Mouse (Mus musculus): ENCODE measurements around the gene Ly6c1. TPM values are rescaled to one million over a fixed set of nuclear protein-coding genes. Genes with fewer than 3 reads are reported as not detected.
"Not testable (repeated sequence)": the region's sequence is repeated elsewhere in the genome, so short reads cannot be mapped to it uniquely, and the experiment has no call there.

Gene Ly6c1
- polyA plus RNA-seq (2015; fragmentation: Nextera tagmentation; extraction: Ambion mirVana), result 5.0 and 5.8 TPM in 2 replicates

DNA sequence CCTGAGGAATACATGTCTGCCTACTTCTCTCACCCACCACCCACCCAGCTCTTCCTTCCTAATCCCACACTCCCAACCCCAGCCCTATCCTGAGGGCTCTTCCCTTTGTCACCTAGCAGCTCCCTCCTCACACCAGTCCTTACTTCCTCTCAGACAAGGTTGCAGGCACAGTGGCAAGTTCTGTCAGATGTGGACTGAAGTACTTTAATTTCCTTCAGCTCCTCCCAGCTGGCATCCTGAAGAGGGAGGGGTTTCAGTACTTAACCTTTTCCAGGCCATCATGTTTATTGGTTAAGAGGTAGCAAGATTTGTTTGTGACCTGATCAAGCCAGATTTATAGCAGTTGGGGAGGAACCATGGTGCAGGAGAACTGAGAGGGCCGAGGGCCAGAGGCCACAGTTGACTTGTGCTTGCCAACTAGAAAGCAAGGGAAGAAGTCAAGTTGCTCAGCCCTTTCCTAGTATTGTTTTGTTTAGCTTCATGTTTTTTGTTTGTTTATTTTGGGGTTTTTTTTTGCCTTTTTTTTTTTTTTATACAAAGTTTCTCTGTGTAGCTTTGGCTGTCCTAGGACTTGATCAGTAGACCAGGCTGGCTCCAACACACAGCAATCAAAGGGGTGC is at the start of gene Ly6c1:
Ly6c1 (minus strand) TSS at position 189 of the 620 bp plus-strand sequence.
- H3K27ac ChIP-seq (ENCODE audit: low read length); H3K4me2 ChIP-seq (ENCODE audit: low read length); H3K4me1 ChIP-seq (replicated peaks; ENCODE audit: control insufficient read depth, insufficient read depth, low read length); H3K27me3 ChIP-seq (replicated peaks; ENCODE audit: control insufficient read depth, insufficient read depth, low read length); H3K9me3 ChIP-seq (ENCODE audit: control insufficient read depth, low read length); H3K36me3 ChIP-seq (ENCODE audit: control insufficient read depth, insufficient read depth); H3K4me3 ChIP-seq (replicated peaks; ENCODE audit: low read length); ATAC-seq; H3K9ac ChIP-seq (replicated peaks; ENCODE audit: low read depth, low read length): not testable (repeated sequence)
- no CpG with 5 or more reads among the region's 1 CpGs for WGBS

DNA sequence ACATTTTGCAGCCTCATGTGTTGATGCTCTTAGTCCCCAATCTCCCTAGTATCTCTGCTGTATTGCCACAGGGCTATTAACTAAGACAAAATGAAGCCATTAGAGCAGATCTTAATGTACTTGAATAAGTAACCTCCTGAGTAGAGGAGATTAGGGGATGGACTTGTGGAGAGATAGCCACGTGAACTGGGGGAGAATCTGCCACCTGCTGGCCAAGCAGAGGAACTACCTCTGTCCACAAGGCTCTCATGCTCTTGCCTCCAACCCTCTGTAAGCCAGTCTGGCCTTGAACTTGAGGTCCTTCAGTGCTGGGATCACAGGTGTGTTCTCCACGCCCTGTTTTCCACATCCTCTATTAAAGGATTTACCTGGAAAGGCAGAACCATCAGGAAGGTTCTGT is 39.4 kb upstream of the Ly6c1 start:
- not testable (repeated sequence) for H3K27me3 ChIP-seq (replicated peaks; ENCODE audit: control insufficient read depth, insufficient read depth, low read length); H3K9me3 ChIP-seq (ENCODE audit: control insufficient read depth, low read length); H3K27ac ChIP-seq (ENCODE audit: low read length); H3K4me3 ChIP-seq (replicated peaks; ENCODE audit: low read length); H3K4me1 ChIP-seq (replicated peaks; ENCODE audit: control insufficient read depth, insufficient read depth, low read length); H3K36me3 ChIP-seq (ENCODE audit: control insufficient read depth, insufficient read depth); H3K4me2 ChIP-seq (ENCODE audit: low read length); H3K9ac ChIP-seq (replicated peaks; ENCODE audit: low read depth, low read length); ATAC-seq
- WGBS, result 15% methylated on average over 2 of the region's 2 CpGs

- no peak overlapping the region for H3K9ac ChIP-seq (replicated peaks; ENCODE audit: low read depth, low read length)
- H3K4me1 ChIP-seq (replicated peaks; ENCODE audit: control insufficient read depth, insufficient read depth, low read length), result no peaks in the 10 kb centered on the region
- H3K27me3 ChIP-seq (replicated peaks; ENCODE audit: control insufficient read depth, insufficient read depth, low read length), result no peaks in the 10 kb centered on the region
- H3K27ac ChIP-seq (ENCODE audit: low read length), result no peak overlapping the region
- WGBS, result 89% methylated on average over 4 of the region's 4 CpGs
- no peak overlapping the region for H3K4me2 ChIP-seq (ENCODE audit: low read length)
- no peak overlapping the region for H3K4me3 ChIP-seq (replicated peaks; ENCODE audit: low read length)
- no peaks in the 10 kb centered on the region for H3K9me3 ChIP-seq (ENCODE audit: control insufficient read depth, low read length)
- no peak for ATAC-seq
- H3K36me3 ChIP-seq (ENCODE audit: control insufficient read depth, insufficient read depth), result no peaks in the 10 kb centered on the region
Measured at GRCm38 (mm10) chr15:75069965-75070364, 21.3 kb upstream of the Ly6c1 start.

- not testable (repeated sequence) for H3K4me1 ChIP-seq (replicated peaks; ENCODE audit: control insufficient read depth, insufficient read depth, low read length); H3K9ac ChIP-seq (replicated peaks; ENCODE audit: low read depth, low read length); H3K9me3 ChIP-seq (ENCODE audit: control insufficient read depth, low read length); ATAC-seq; H3K27ac ChIP-seq (ENCODE audit: low read length); H3K36me3 ChIP-seq (ENCODE audit: control insufficient read depth, insufficient read depth); H3K4me3 ChIP-seq (replicated peaks; ENCODE audit: low read length); H3K4me2 ChIP-seq (ENCODE audit: low read length); H3K27me3 ChIP-seq (replicated peaks; ENCODE audit: control insufficient read depth, insufficient read depth, low read length)
- WGBS, result 39% methylated on average over 6 of the region's 6 CpGs
Measured at GRCm38 (mm10) chr15:75062030-75062574, 13.5 kb upstream of the Ly6c1 start.

DNA sequence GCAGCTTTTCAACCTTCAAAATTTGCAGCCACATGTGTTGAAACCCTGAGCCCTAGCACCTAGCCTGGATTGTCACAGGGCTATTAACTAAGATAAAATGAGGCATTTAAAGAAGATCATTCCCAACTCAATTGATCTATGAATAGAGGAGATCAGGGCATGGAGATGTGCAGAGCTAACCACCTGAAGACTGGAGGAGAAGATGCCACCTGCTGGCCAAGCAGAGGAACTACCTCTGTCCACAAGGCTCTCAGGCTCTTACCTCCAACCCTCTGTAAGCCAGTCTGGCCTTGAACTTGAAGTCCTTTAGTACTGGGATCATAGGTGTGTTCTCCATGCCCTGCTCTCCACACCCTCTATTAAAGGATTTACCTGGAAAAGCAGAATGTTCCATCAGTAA is 11.9 kb upstream of the Ly6c1 start:
- Histone ChIP-seq H3K4me3 (replicated peaks; ENCODE audit: low read length) (no peak overlapping the region), H3K9me3 (ENCODE audit: control insufficient read depth, low read length) (no peaks in the 10 kb centered on the region), H3K27ac (ENCODE audit: low read length) (no peak overlapping the region), H3K36me3 (ENCODE audit: control insufficient read depth, insufficient read depth) (no peaks in the 10 kb centered on the region), H3K27me3 (replicated peaks; ENCODE audit: control insufficient read depth, insufficient read depth, low read length) (no peaks in the 10 kb centered on the region), H3K4me1 (replicated peaks; ENCODE audit: control insufficient read depth, insufficient read depth, low read length) (no peaks in the 10 kb centered on the region), H3K9ac (replicated peaks; ENCODE audit: low read depth, low read length) (no peak overlapping the region), H3K4me2 (ENCODE audit: low read length) (no peak overlapping the region)
- ATAC-seq, result no peak

- Histone ChIP-seq H3K4me2 (ENCODE audit: low read length) (no peak overlapping the region), H3K27ac (ENCODE audit: low read length) (no peak overlapping the region), H3K4me3 (replicated peaks; ENCODE audit: low read length) (no peak overlapping the region), H3K9ac (replicated peaks; ENCODE audit: low read depth, low read length) (no peak overlapping the region), H3K36me3 (ENCODE audit: control insufficient read depth, insufficient read depth) (no peaks in the 10 kb centered on the region), H3K27me3 (replicated peaks; ENCODE audit: control insufficient read depth, insufficient read depth, low read length) (no peaks in the 10 kb centered on the region), H3K9me3 (ENCODE audit: control insufficient read depth, low read length) (no peaks in the 10 kb centered on the region), H3K4me1 (replicated peaks; ENCODE audit: control insufficient read depth, insufficient read depth, low read length) (no peaks in the 10 kb centered on the region)
- WGBS, result 81% methylated on average over 2 of the region's 2 CpGs
- no peak for ATAC-seq
Measured at GRCm38 (mm10) chr15:75055985-75056384, 7.4 kb upstream of the Ly6c1 start.

DNA sequence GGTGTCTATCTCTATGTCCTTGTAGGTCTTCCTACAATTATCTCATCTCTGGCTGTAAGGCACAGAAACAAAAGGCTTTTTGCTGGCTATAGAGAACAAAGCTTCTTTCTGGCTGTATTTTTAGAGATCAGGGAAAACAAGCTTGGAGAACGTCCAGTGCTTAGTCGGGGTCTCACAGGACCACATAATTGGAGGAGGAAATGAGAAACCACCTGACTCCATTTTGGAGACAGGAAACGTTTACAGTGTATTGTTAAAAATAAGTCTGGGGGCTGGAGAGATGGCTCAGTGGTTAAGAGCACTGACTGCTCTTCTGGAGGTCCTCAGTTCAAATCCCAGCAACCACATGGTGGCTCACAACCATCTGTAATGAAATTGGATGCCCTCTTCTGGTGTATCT is 6.8 kb upstream of the Ly6c1 start:
- not testable (repeated sequence) for H3K4me2 ChIP-seq (ENCODE audit: low read length); H3K9ac ChIP-seq (replicated peaks; ENCODE audit: low read depth, low read length); H3K36me3 ChIP-seq (ENCODE audit: control insufficient read depth, insufficient read depth); H3K9me3 ChIP-seq (ENCODE audit: control insufficient read depth, low read length); H3K4me1 ChIP-seq (replicated peaks; ENCODE audit: control insufficient read depth, insufficient read depth, low read length); ATAC-seq; H3K27ac ChIP-seq (ENCODE audit: low read length); H3K4me3 ChIP-seq (replicated peaks; ENCODE audit: low read length); H3K27me3 ChIP-seq (replicated peaks; ENCODE audit: control insufficient read depth, insufficient read depth, low read length)
- WGBS, result 15% methylated on average over 3 of the region's 3 CpGs

DNA sequence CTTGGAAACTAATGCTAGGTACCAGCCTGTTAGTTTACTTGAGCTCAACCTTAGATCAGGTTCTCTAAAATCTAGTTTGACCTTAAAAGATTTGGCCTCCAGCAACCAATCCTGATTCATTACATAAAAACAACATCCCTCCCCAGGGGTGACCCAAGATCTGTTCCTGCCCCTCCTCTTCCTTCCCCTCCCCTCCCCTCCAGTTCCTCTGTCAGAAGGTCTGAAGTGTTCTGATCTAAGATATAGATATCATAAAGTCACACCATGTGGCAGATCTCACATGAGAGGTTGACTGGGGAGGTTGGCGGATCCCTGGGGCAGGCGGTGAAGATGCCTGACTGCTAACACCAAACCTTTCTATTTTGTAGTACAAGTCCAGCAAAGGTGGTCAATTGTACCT is 3.8 kb upstream of the Ly6c1 start:
- H3K27me3 ChIP-seq (replicated peaks; ENCODE audit: control insufficient read depth, insufficient read depth, low read length); ATAC-seq; H3K36me3 ChIP-seq (ENCODE audit: control insufficient read depth, insufficient read depth); H3K4me2 ChIP-seq (ENCODE audit: low read length); H3K27ac ChIP-seq (ENCODE audit: low read length); H3K4me1 ChIP-seq (replicated peaks; ENCODE audit: control insufficient read depth, insufficient read depth, low read length); H3K9me3 ChIP-seq (ENCODE audit: control insufficient read depth, low read length); H3K9ac ChIP-seq (replicated peaks; ENCODE audit: low read depth, low read length); H3K4me3 ChIP-seq (replicated peaks; ENCODE audit: low read length): not testable (repeated sequence)
- 98% methylated on average over 2 of the region's 2 CpGs for WGBS

DNA sequence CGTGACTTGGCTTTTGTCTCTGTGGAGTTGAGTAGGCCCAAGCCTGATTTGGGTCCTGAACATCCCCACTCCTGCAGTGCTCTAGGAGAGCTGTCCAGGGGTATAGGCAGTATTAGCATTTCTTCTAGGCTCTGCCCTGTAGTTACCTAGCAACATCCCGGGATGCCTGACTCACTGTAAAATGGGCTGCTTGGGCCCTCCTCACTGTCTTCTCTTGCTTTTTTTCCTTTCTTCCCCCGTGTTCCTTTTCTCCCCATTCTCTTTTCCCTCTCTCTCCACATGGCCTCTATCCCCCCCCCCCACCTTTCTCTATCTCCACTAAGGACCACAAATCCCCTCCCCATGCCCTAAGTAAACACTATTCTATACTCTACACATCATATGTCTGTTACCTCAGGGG is 2.5 kb upstream of the Ly6c1 start:
- H3K9ac ChIP-seq (replicated peaks; ENCODE audit: low read depth, low read length); H3K4me3 ChIP-seq (replicated peaks; ENCODE audit: low read length); H3K4me2 ChIP-seq (ENCODE audit: low read length); H3K4me1 ChIP-seq (replicated peaks; ENCODE audit: control insufficient read depth, insufficient read depth, low read length); H3K27ac ChIP-seq (ENCODE audit: low read length); H3K27me3 ChIP-seq (replicated peaks; ENCODE audit: control insufficient read depth, insufficient read depth, low read length); H3K9me3 ChIP-seq (ENCODE audit: control insufficient read depth, low read length); ATAC-seq; H3K36me3 ChIP-seq (ENCODE audit: control insufficient read depth, insufficient read depth): not testable (repeated sequence)
- 62% methylated on average over 3 of the region's 3 CpGs for WGBS

- H3K4me1 ChIP-seq (replicated peaks; ENCODE audit: control insufficient read depth, insufficient read depth, low read length); H3K9ac ChIP-seq (replicated peaks; ENCODE audit: low read depth, low read length); H3K9me3 ChIP-seq (ENCODE audit: control insufficient read depth, low read length); H3K36me3 ChIP-seq (ENCODE audit: control insufficient read depth, insufficient read depth); ATAC-seq; H3K4me3 ChIP-seq (replicated peaks; ENCODE audit: low read length); H3K27ac ChIP-seq (ENCODE audit: low read length); H3K27me3 ChIP-seq (replicated peaks; ENCODE audit: control insufficient read depth, insufficient read depth, low read length); H3K4me2 ChIP-seq (ENCODE audit: low read length): not testable (repeated sequence)
- 100% methylated on average over 1 of the region's 1 CpGs for whole genome bisulfite sequencing
Measured at GRCm38 (mm10) chr15:75050593-75050992, 2.0 kb upstream of the Ly6c1 start.
